Mouse (Mus musculus) CH12.LX (cell line): ENCODE data around the gene Itch. TPM values are rescaled to one million over a fixed set of nuclear protein-coding genes. Genes with fewer than 3 reads are reported as not detected.

ENCODE experiments used
- DNase-seq: peaks from one replicate; pipeline ENCODE4 v3.0.0-alpha.2; 2013; ENCODE audit errors: extremely low read depth
- H3K27ac ChIP-seq: 2 replicates; pipeline ENCODE4 v1.5.1; 2012; ENCODE audit warnings: low read depth, mild to moderate bottlenecking, control low read depth, moderate library complexity; ENCODE audit not compliant: insufficient read depth
- H3K27me3 ChIP-seq: replicated peaks from 2 replicates; pipeline ENCODE3; 2012; ENCODE audit warnings: inconsistent platforms
- H3K36me3 ChIP-seq, 2 experiments: replicated peaks in 1 of 2; 2 replicates each; pipeline versions ENCODE3 to v1.6.1; 2012; ENCODE audit warnings: inconsistent platforms in 1 of 2, low read length in 1 of 2, mild to moderate bottlenecking in 1 of 2, mixed read lengths in 1 of 2, moderate library complexity in 1 of 2; ENCODE audit not compliant: control insufficient read depth in 1 of 2, insufficient read depth in 1 of 2
- H3K4me1 ChIP-seq, 2 experiments: 2 replicates each; pipeline ENCODE4 v1.6.1; 2012; ENCODE audit warnings: inconsistent platforms in 1 of 2, moderate library complexity in 1 of 2; ENCODE audit not compliant: insufficient read depth in 2 of 2, control insufficient read depth in 1 of 2
- H3K4me2 ChIP-seq: 2 replicates; pipeline ENCODE4 v1.6.1; 2012; ENCODE audit warnings: low read depth, mild to moderate bottlenecking, control low read depth; ENCODE audit not compliant: poor library complexity, insufficient read depth, severe bottlenecking
- H3K4me3 ChIP-seq, 3 experiments: fragments of 150-350 bp in 1 of 3; sonication (generic) in 1 of 3; replicated peaks in 1 of 3; 2 replicates each; pipeline versions ENCODE3 to v1.5.1; 2011 to 2012; ENCODE audit warnings: low read depth in 2 of 3, low read length in 2 of 3, mild to moderate bottlenecking in 2 of 3, moderate library complexity in 2 of 3, control low read depth in 1 of 3, improper control_type of control experiment in 1 of 3, inconsistent platforms in 1 of 3, mixed read lengths in 1 of 3; ENCODE audit not compliant: poor library complexity in 1 of 3
- H3K79me2 ChIP-seq: replicated peaks from 2 replicates; pipeline ENCODE4 v1.6.1; 2012; ENCODE audit warnings: mild to moderate bottlenecking, moderate library complexity; ENCODE audit not compliant: control insufficient read depth, poor library complexity, insufficient read depth, severe bottlenecking; ENCODE audit errors: extremely low read depth
- H3K9ac ChIP-seq: 2 replicates; pipeline ENCODE4 v1.6.1; 2012; ENCODE audit warnings: low read depth, mild to moderate bottlenecking, control low read depth, moderate library complexity; ENCODE audit not compliant: insufficient read depth
- H3K9me3 ChIP-seq: replicated peaks from 2 replicates; pipeline ENCODE3; 2012; ENCODE audit warnings: low read length, inconsistent platforms, mixed read lengths
- CTCF ChIP-seq, 2 experiments: IDR thresholded peaks in 1 of 2; conservative IDR thresholded peaks in 1 of 2; 2 replicates each; pipeline ENCODE4 v1.5.1; 2011 to 2012; ENCODE audit warnings: low read depth in 2 of 2, low read length in 2 of 2, improper control_type of control experiment in 1 of 2, inconsistent platforms in 1 of 2, mild to moderate bottlenecking in 1 of 2, moderate library complexity in 1 of 2
- ELF1 ChIP-seq: IDR thresholded peaks from 2 replicates; pipeline ENCODE4 v1.6.1; 2014; ENCODE audit warnings: low read depth, mild to moderate bottlenecking, inconsistent platforms, low read length, improper control_type of control experiment
- GABPA ChIP-seq: IDR thresholded peaks from 2 replicates; pipeline ENCODE4 v1.6.1; 2012; ENCODE audit warnings: low read depth, low read length, improper control_type of control experiment, inconsistent platforms; ENCODE audit not compliant: insufficient replicate concordance
- IRF4 ChIP-seq: IDR thresholded peaks from 2 replicates; pipeline ENCODE4 v1.6.1; 2014; ENCODE audit warnings: low read depth, mild to moderate bottlenecking, inconsistent platforms, low read length, improper control_type of control experiment
- JUND ChIP-seq: conservative IDR thresholded peaks from 2 replicates; pipeline ENCODE4 v1.6.1; 2011; ENCODE audit warnings: low read depth, low read length, improper control_type of control experiment
- MAFK ChIP-seq: IDR thresholded peaks from 2 replicates; pipeline ENCODE4 v1.6.1; 2011; ENCODE audit warnings: low read length, improper control_type of control experiment; ENCODE audit not compliant: insufficient replicate concordance
- MAX ChIP-seq: IDR thresholded peaks from 2 replicates; pipeline ENCODE4 v1.6.1; 2011; ENCODE audit warnings: low read length, improper control_type of control experiment
- MEF2A ChIP-seq: IDR thresholded peaks from 2 replicates; pipeline ENCODE4 v1.6.1; 2014; ENCODE audit warnings: low read depth, mild to moderate bottlenecking, inconsistent platforms, low read length, improper control_type of control experiment, borderline replicate concordance
- MXI1 ChIP-seq: IDR thresholded peaks from 2 replicates; pipeline ENCODE4 v1.6.1; 2011; ENCODE audit warnings: mild to moderate bottlenecking, low read depth, low read length, improper control_type of control experiment
- MYC ChIP-seq: IDR thresholded peaks from 2 replicates; pipeline ENCODE4 v1.6.1; 2011; ENCODE audit warnings: low read depth, mild to moderate bottlenecking, improper control_type of control experiment, low read length
- NRF1 ChIP-seq: IDR thresholded peaks from 2 replicates; pipeline ENCODE4 v1.6.1; 2014; ENCODE audit warnings: low read depth, mild to moderate bottlenecking, inconsistent platforms, low read length, improper control_type of control experiment, moderate library complexity
- POLR2AphosphoS2 ChIP-seq: IDR thresholded peaks from 2 replicates; pipeline ENCODE4 v1.6.1; 2011; ENCODE audit warnings: low read depth, low read length, improper control_type of control experiment
- RAD21 ChIP-seq: IDR thresholded peaks from 2 replicates; pipeline ENCODE4 v1.6.1; 2011; ENCODE audit warnings: low read depth, mild to moderate bottlenecking, low read length, improper control_type of control experiment, moderate library complexity
- RCOR1 ChIP-seq: conservative IDR thresholded peaks from 2 replicates; pipeline ENCODE4 v1.6.1; 2012; ENCODE audit warnings: low read depth, mild to moderate bottlenecking, inconsistent platforms, low read length, improper control_type of control experiment
- SIN3A ChIP-seq: IDR thresholded peaks from 2 replicates; pipeline ENCODE4 v1.6.1; 2012; ENCODE audit warnings: low read length, improper control_type of control experiment, inconsistent platforms
- SMC3 ChIP-seq: IDR thresholded peaks from 2 replicates; pipeline ENCODE4 v1.6.1; 2011; ENCODE audit warnings: low read depth, low read length, improper control_type of control experiment
- TBP ChIP-seq: conservative IDR thresholded peaks from 2 replicates; pipeline ENCODE4 v1.6.1; 2011; ENCODE audit warnings: low read depth, low read length, improper control_type of control experiment
- TCF12 ChIP-seq: IDR thresholded peaks from 2 replicates; pipeline ENCODE4 v1.6.1; 2014; ENCODE audit warnings: low read depth, mild to moderate bottlenecking, inconsistent platforms, low read length, improper control_type of control experiment
- UBTF ChIP-seq: IDR thresholded peaks from 2 replicates; pipeline ENCODE4 v1.6.1; 2012; ENCODE audit warnings: low read depth, mild to moderate bottlenecking, inconsistent platforms, low read length, improper control_type of control experiment, moderate library complexity
- USF2 ChIP-seq: conservative IDR thresholded peaks from 2 replicates; pipeline ENCODE4 v1.6.1; 2011; ENCODE audit warnings: low read depth, low read length, improper control_type of control experiment
- ZNF384 ChIP-seq: IDR thresholded peaks from 2 replicates; pipeline ENCODE4 v1.6.1; 2012; ENCODE audit warnings: low read depth, low read length, improper control_type of control experiment, inconsistent platforms
- dilution Hi-C: fragments of 300-500 bp; cut with MboI; formaldehyde crosslinking; loops from 2 replicates; pipeline ENCODE4 v1.14.3; 2020; ENCODE audit warnings: low sequenced_read_pairs; ENCODE audit not compliant: extremely low pct_unique_long_range_greater_than_20kb, extremely low pct_ligation_motif_present
- in situ Hi-C: fragments of 300-500 bp; cut with MboI; formaldehyde crosslinking; loops from 3 replicates; pipeline ENCODE4 v1.14.3; 2019; ENCODE audit warnings: low sequenced_read_pairs, low pct_ligation_motif_present, low pct_unique_long_range_greater_than_20kb, mixed read lengths
- polyA plus RNA-seq: library from polyadenylated mRNA; unstranded; fragments of >175 nt; gene quantifications from 2 replicates; pipeline ENCODE4 v1.2.1, GENCODE M21; 2012; ENCODE audit warnings: low read depth; ENCODE audit not compliant: insufficient read length
- total RNA-seq, 2 experiments: library from RNA; depleted of rRNA; stranded (reverse); fragments of 300-350 nt in 1 of 2; fragments of >200 nt in 1 of 2; gene quantifications; 2 replicates each; pipeline ENCODE4 v1.2.3; 2012 to 2014

The Itch gene
- total and polyA plus RNA-seq, 3 experiments = 25.3 to 46.6 (median 28.5) TPM

DNA sequence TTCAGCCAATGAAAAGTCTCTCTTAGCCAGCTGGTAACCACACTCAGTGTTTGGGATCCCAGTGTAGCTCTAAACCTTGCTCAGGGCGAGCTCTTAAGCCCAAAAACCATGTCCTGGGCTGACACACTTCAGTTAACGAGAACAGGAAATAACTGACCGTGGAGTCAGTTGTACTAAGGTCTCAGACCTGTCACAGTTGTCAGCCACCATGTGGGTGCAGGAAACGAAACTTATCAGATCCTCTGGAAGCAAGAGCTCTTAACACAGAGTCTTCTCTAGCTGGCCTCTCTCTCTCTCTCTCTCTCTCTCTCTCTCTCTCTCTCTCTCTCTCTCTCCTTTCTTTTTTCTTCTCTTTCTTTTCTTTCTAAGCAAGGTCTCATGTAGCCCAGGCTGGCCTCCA lies 39.9 kb upstream of the Itch start:
- Histone ChIP-seq H3K27ac (no peak overlapping the region), H3K27me3 (no peaks in the 10 kb centered on the region), H3K36me3 (no peaks in the 10 kb centered on the region), H3K4me3 (no peak overlapping the region), H3K79me2 (no peaks in the 10 kb centered on the region), H3K9ac (no peak overlapping the region), H3K4me2 (no peak overlapping the region; the same call in 1 of the 2 replicates), H3K9me3 (no peaks in the 10 kb centered on the region), H3K4me1 (peaks cover 0 to 9% of the 10 kb centered on the region in 2 experiments; a peak in 2 of 4 replicates)
- TF ChIP-seq POLR2AphosphoS2 (no peak), MAX (no peak), GABPA (no peak), MYC (peak; percentile 62; the same call in 1 of the 2 replicates), ELF1 (no peak), SIN3A (no peak), IRF4 (peak; percentile 51; the same call in 1 of the 2 replicates), TCF12 (no peak)
- DNase-seq = no peak
- in situ Hi-C loops (loop anchor here (10.0 to 25.0 kb wide), 2 partner anchors 71 to 294 kb away; partner anchors contain the start of gene Trp53inp2), dilution Hi-C loops (no loop called here)

DNA sequence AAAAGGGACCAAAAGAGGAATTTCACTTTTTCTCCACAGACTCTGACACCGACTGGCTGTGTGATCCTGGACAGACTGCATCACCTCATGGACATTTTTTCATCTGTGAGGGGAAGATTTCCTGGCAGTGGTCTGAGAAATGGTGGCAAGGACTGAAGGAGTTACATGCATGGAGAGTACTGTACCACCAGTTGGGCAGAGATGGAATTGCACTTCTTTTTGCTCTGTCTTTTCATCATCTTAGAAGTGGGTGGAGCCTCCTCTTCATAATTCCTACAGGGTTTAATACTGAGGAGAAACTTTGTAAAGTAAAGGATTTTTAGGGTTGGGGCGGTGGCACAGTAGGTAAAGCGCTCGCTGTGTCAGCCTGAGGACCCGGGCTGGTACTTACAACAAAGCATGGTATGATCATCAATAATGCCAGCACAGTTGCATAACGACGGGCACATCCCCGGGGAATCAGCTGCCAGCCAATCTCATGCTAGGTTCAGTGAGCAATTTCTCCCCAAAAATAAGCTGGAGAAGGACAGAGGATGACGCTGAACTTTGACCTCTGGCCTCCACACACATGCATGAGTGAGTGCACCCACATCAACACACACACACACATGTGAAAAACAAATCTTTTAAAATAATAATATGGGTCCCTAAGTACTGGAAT lies 34.5 kb upstream of the Itch start:
- Histone ChIP-seq H3K4me1 (peaks cover 5 to 23% of the 10 kb centered on the region in 2 experiments), H3K4me2 (no peak overlapping the region), H3K27me3 (no peaks in the 10 kb centered on the region), H3K9me3 (no peaks in the 10 kb centered on the region), H3K36me3 (no peaks in the 10 kb centered on the region), H3K27ac (no peak overlapping the region), H3K4me3 (no peak overlapping the region), H3K9ac (no peak overlapping the region), H3K79me2 (no peaks in the 10 kb centered on the region)
- no peak for TF ChIP-seq UBTF
- TF ChIP-seq RAD21 = peak; percentile 10
- peak; percentile 26 to 47; a peak in 2 of 4 replicates for TF ChIP-seq CTCF (conservative IDR thresholded peaks at IDR 0.05 in 1 of 2, IDR thresholded peaks at IDR 0.05 in 1 of 2; ENCODE audit: low read depth in 2 of 2, low read length in 2 of 2)
- TF ChIP-seq RCOR1 = no peak
- no peak for TF ChIP-seq ZNF384
- peak; percentile 6; the same call in 1 of the 2 replicates for TF ChIP-seq SMC3
- no peak for TF ChIP-seq TBP
- no peak for TF ChIP-seq MXI1
- no peak for TF ChIP-seq NRF1
- TF ChIP-seq MAFK = no peak
- TF ChIP-seq JUND = no peak
- TF ChIP-seq MEF2A = no peak
- no peak for TF ChIP-seq USF2
- DNase-seq = peak; percentile 42
- dilution Hi-C loops = no loop called here
- in situ Hi-C loops = loop anchor here (10.0 to 25.0 kb wide), 2 partner anchors 66 to 288 kb away; partner anchors contain the start of gene Trp53inp2
